Mouse (Mus musculus) inflammation-experienced regulatory T-cells (primary cell): ENCODE measurements around the gene Acbd5. TPM values are rescaled to one million over a fixed set of nuclear protein-coding genes. Genes with fewer than 3 reads are reported as not detected.

Experiments
- polyA plus RNA-seq, 2 experiments: library from polyadenylated mRNA; unstranded; fragments of 100-300 nt; shearing (Covaris generic); gene quantifications; one replicate each; pipeline ENCODE4 v1.2.1; 2017

Gene Acbd5
- polyA plus RNA-seq = 10 to 100 TPM; 58.2 to 62.6 TPM

DNA sequence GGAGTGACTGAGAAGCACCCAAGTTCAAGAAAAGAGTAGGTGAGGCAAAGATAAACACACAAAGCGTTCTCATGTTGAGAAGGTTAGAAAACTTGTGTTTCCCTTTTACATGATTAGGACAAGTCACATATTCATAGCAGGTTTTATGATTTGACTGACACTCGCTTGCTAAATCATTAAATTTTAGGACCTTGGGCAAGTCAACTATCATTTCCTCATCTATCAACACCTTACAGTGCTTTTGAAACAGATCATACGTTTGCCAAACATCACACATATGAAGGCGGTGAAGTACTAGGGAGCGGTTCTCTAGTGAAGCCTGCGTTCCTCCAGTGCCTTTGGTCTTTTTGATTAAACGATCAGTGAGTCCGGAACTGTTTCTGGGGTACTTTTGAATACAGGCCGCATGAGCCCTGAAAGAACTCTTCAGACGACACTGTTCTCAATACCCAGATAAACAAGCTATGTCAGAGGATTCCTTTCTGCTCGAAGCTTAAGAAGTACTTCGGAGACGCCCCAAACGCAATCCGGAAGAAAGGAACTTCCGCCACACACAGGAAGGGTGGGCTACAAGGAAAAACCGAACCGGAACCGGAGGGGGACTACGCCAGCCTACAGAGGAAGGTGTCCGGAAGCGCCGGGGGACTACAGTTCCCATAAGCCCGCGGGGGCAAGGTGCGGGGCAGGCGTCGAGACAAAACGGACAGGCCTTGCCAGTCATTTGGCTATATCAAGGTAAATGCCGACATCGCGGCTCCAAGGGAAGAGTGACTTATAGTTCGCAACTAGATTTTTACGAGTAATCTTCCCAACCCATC lies at the start of gene Acbd5:
Gene Acbd5 (plus strand): TSS at position 616 of the 818 bp plus-strand sequence.

DNA sequence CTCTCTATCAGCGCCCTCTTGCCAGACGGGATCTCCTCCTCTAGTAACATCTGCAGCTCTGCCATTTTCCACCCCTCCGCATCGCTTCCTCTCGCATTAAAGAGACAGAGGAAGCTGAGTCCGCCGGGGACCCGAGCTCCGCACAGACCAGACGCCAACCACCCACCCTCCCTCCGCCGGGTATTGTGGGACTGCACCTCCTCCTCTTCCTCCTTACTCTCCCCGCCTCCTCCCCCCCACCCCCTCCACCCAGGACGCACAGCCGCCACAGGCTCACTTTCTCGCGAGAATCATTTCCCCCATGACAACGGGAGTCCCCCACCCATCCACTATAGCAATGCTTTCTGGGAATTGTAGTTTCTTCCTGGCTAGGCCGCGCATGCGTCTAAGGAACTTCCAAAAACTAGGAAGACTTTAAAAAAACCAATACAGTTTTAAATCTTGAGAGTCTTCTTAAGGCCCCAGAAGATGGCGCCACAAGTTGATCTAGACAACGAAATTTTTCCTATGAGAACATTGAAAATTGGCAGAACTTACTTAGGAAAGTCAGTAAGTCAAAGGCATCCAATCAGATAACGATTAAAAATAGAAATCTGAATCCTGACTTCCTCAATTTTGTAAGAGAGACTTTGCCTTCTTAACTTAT lies 27.8 kb upstream of the Acbd5 start, which contains the start of gene Abi1:
Gene Abi1 (minus strand): TSS at position 241 of the 646 bp plus-strand sequence.

DNA sequence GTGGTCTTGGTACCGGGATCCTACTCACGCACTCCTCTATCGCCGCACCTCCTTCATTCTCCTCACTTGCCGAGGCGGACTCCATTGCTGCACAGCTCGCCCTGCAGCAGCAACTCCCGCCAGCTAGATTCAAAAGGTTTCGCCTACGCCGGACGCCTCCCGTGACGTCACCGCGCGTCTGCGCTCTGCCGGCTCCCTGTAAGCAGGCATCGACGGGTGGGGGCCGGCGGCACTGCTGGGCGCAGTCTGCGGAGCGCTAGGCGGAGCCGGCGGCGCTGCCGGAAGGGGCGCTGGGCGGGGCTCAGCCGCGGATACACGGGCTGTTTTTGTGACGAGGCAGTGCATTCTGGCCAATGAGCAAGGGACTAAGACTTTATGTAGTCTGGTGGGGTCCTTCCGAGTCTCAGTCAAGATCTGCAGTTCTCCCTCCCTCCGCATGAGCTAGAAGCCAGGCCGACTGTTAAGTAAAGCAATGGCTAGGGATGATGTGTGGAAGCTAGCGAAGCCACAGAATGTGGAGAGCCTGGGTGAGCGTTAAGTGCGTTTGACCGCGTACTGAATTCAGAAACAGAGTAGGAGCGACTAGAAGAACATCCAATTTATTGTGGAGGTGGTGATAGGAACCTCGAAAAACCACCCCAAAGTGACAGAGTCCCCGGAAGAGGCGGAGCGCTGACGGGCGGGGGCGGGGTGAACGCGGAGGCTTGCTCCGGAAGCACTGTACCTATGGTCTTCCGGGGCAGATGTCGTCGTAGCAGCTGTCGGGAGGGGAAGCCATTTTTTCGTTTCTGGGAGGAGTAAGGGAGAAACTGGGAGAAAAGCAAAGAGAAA lies 88.0 kb downstream of the Acbd5 start, which contains the start of the genes Mastl and Yme1l1:
Gene Mastl (minus strand): TSS at position 248 of the 831 bp plus-strand sequence.
Gene Yme1l1 (plus strand): TSS at position 593 of the 831 bp plus-strand sequence.

Other genes with a start within 250 kb of the Acbd5 start
- gene Pdss1, start 172.6 kb upstream of the Acbd5 start, polyA plus RNA-seq = 10 to 100 TPM in 1 of 2 experiments, 1 to 10 TPM in 1; 7.4 to 11.2 TPM
- gene Abi1, start 27.9 kb upstream of the Acbd5 start, polyA plus RNA-seq = 100 to 1,000 TPM; 154 to 160 TPM
- 1 to 10 TPM in 1 of 2 experiments, under 1 TPM in 1; 0.45 to 1.0 TPM for gene Mastl, start 87.9 kb downstream of the Acbd5 start, polyA plus RNA-seq
- gene Yme1l1, start 88.2 kb downstream of the Acbd5 start, polyA plus RNA-seq = 10 to 100 TPM; 60.1 to 70.5 TPM
- not detected for gene 4931423N10Rik, start 139.3 kb downstream of the Acbd5 start, polyA plus RNA-seq